Mouse (Mus musculus) CH12.LX (cell line): ENCODE measurements around the gene Tmem108. TPM values are rescaled to one million over a fixed set of nuclear protein-coding genes. Genes with fewer than 3 reads are reported as not detected.

Experiments used
- DNase-seq: peaks from one replicate; pipeline ENCODE4 v3.0.0-alpha.2; 2013; ENCODE audit errors: extremely low read depth
- H3K27ac ChIP-seq: 2 replicates; pipeline ENCODE4 v1.5.1; 2012; ENCODE audit warnings: low read depth, mild to moderate bottlenecking, control low read depth, moderate library complexity; ENCODE audit not compliant: insufficient read depth
- H3K27me3 ChIP-seq: replicated peaks from 2 replicates; pipeline ENCODE3; 2012; ENCODE audit warnings: inconsistent platforms
- H3K36me3 ChIP-seq, 2 experiments: replicated peaks in 1 of 2; 2 replicates each; pipeline versions ENCODE3 to v1.6.1; 2012; ENCODE audit warnings: inconsistent platforms in 1 of 2, low read length in 1 of 2, mild to moderate bottlenecking in 1 of 2, mixed read lengths in 1 of 2, moderate library complexity in 1 of 2; ENCODE audit not compliant: control insufficient read depth in 1 of 2, insufficient read depth in 1 of 2
- H3K4me1 ChIP-seq, 2 experiments: 2 replicates each; pipeline ENCODE4 v1.6.1; 2012; ENCODE audit warnings: inconsistent platforms in 1 of 2, moderate library complexity in 1 of 2; ENCODE audit not compliant: insufficient read depth in 2 of 2, control insufficient read depth in 1 of 2
- H3K4me2 ChIP-seq: 2 replicates; pipeline ENCODE4 v1.6.1; 2012; ENCODE audit warnings: low read depth, mild to moderate bottlenecking, control low read depth; ENCODE audit not compliant: poor library complexity, insufficient read depth, severe bottlenecking
- H3K4me3 ChIP-seq, 3 experiments: fragments of 150-350 bp in 1 of 3; sonication (generic) in 1 of 3; replicated peaks in 1 of 3; 2 replicates each; pipeline versions ENCODE3 to v1.5.1; 2011 to 2012; ENCODE audit warnings: low read depth in 2 of 3, low read length in 2 of 3, mild to moderate bottlenecking in 2 of 3, moderate library complexity in 2 of 3, control low read depth in 1 of 3, improper control_type of control experiment in 1 of 3, inconsistent platforms in 1 of 3, mixed read lengths in 1 of 3; ENCODE audit not compliant: poor library complexity in 1 of 3
- H3K79me2 ChIP-seq: replicated peaks from 2 replicates; pipeline ENCODE4 v1.6.1; 2012; ENCODE audit warnings: mild to moderate bottlenecking, moderate library complexity; ENCODE audit not compliant: control insufficient read depth, poor library complexity, insufficient read depth, severe bottlenecking; ENCODE audit errors: extremely low read depth
- H3K9ac ChIP-seq: 2 replicates; pipeline ENCODE4 v1.6.1; 2012; ENCODE audit warnings: low read depth, mild to moderate bottlenecking, control low read depth, moderate library complexity; ENCODE audit not compliant: insufficient read depth
- H3K9me3 ChIP-seq: replicated peaks from 2 replicates; pipeline ENCODE3; 2012; ENCODE audit warnings: low read length, inconsistent platforms, mixed read lengths
- BHLHE40 ChIP-seq: IDR thresholded peaks from 2 replicates; pipeline ENCODE4 v1.6.1; 2011; ENCODE audit warnings: mild to moderate bottlenecking, low read depth, low read length, improper control_type of control experiment
- ELF1 ChIP-seq: IDR thresholded peaks from 2 replicates; pipeline ENCODE4 v1.6.1; 2014; ENCODE audit warnings: low read depth, mild to moderate bottlenecking, inconsistent platforms, low read length, improper control_type of control experiment
- EP300 ChIP-seq: IDR thresholded peaks from 2 replicates; pipeline ENCODE4 v1.6.1; 2011; ENCODE audit warnings: low read length, improper control_type of control experiment
- ETS1 ChIP-seq: conservative IDR thresholded peaks from 2 replicates; pipeline ENCODE4 v1.6.1; 2012; ENCODE audit warnings: low read depth, mild to moderate bottlenecking, inconsistent platforms, low read length, improper control_type of control experiment, moderate library complexity
- GABPA ChIP-seq: IDR thresholded peaks from 2 replicates; pipeline ENCODE4 v1.6.1; 2012; ENCODE audit warnings: low read depth, low read length, improper control_type of control experiment, inconsistent platforms; ENCODE audit not compliant: insufficient replicate concordance
- HCFC1 ChIP-seq: IDR thresholded peaks from 2 replicates; pipeline ENCODE4 v1.6.1; 2012; ENCODE audit warnings: low read depth, mild to moderate bottlenecking, inconsistent platforms, low read length, improper control_type of control experiment
- IRF4 ChIP-seq: IDR thresholded peaks from 2 replicates; pipeline ENCODE4 v1.6.1; 2014; ENCODE audit warnings: low read depth, mild to moderate bottlenecking, inconsistent platforms, low read length, improper control_type of control experiment
- JUN ChIP-seq: IDR thresholded peaks from 2 replicates; pipeline ENCODE4 v1.6.1; 2011; ENCODE audit warnings: low read depth, mild to moderate bottlenecking, low read length, improper control_type of control experiment, moderate library complexity; ENCODE audit not compliant: insufficient read depth
- KAT2A ChIP-seq: IDR thresholded peaks from 2 replicates; pipeline ENCODE4 v1.6.1; 2012; ENCODE audit warnings: low read length, improper control_type of control experiment, inconsistent platforms; ENCODE audit not compliant: insufficient replicate concordance
- MAX ChIP-seq: IDR thresholded peaks from 2 replicates; pipeline ENCODE4 v1.6.1; 2011; ENCODE audit warnings: low read length, improper control_type of control experiment
- POLR2A ChIP-seq: IDR thresholded peaks from 2 replicates; pipeline ENCODE4 v1.6.1; 2011; ENCODE audit warnings: low read depth, mild to moderate bottlenecking, improper control_type of control experiment, low read length
- SIN3A ChIP-seq: IDR thresholded peaks from 2 replicates; pipeline ENCODE4 v1.6.1; 2012; ENCODE audit warnings: low read length, improper control_type of control experiment, inconsistent platforms
- SMC3 ChIP-seq: IDR thresholded peaks from 2 replicates; pipeline ENCODE4 v1.6.1; 2011; ENCODE audit warnings: low read depth, low read length, improper control_type of control experiment
- TBP ChIP-seq: conservative IDR thresholded peaks from 2 replicates; pipeline ENCODE4 v1.6.1; 2011; ENCODE audit warnings: low read depth, low read length, improper control_type of control experiment
- TCF12 ChIP-seq: IDR thresholded peaks from 2 replicates; pipeline ENCODE4 v1.6.1; 2014; ENCODE audit warnings: low read depth, mild to moderate bottlenecking, inconsistent platforms, low read length, improper control_type of control experiment
- USF1 ChIP-seq: IDR thresholded peaks from 2 replicates; pipeline ENCODE4 v1.6.1; 2014; ENCODE audit warnings: low read depth, mild to moderate bottlenecking, inconsistent platforms, low read length, improper control_type of control experiment
- USF2 ChIP-seq: conservative IDR thresholded peaks from 2 replicates; pipeline ENCODE4 v1.6.1; 2011; ENCODE audit warnings: low read depth, low read length, improper control_type of control experiment
- ZKSCAN1 ChIP-seq: IDR thresholded peaks from 2 replicates; pipeline ENCODE4 v1.6.1; 2012; ENCODE audit warnings: low read depth, inconsistent platforms, low read length, improper control_type of control experiment, borderline replicate concordance
- ZMIZ1 ChIP-seq: IDR thresholded peaks from 2 replicates; pipeline ENCODE4 v1.6.1; 2012; ENCODE audit warnings: low read depth, mild to moderate bottlenecking, inconsistent platforms, low read length, improper control_type of control experiment
- ZNF384 ChIP-seq: IDR thresholded peaks from 2 replicates; pipeline ENCODE4 v1.6.1; 2012; ENCODE audit warnings: low read depth, low read length, improper control_type of control experiment, inconsistent platforms
- dilution Hi-C: fragments of 300-500 bp; cut with MboI; formaldehyde crosslinking; loops from 2 replicates; pipeline ENCODE4 v1.14.3; 2020; ENCODE audit warnings: low sequenced_read_pairs; ENCODE audit not compliant: extremely low pct_unique_long_range_greater_than_20kb, extremely low pct_ligation_motif_present
- in situ Hi-C: fragments of 300-500 bp; cut with MboI; formaldehyde crosslinking; loops from 3 replicates; pipeline ENCODE4 v1.14.3; 2019; ENCODE audit warnings: low sequenced_read_pairs, low pct_ligation_motif_present, low pct_unique_long_range_greater_than_20kb, mixed read lengths
- polyA plus RNA-seq: library from polyadenylated mRNA; unstranded; fragments of >175 nt; gene quantifications from 2 replicates; pipeline ENCODE4 v1.2.1, GENCODE M21; 2012; ENCODE audit warnings: low read depth; ENCODE audit not compliant: insufficient read length
- total RNA-seq, 2 experiments: library from RNA; depleted of rRNA; stranded (reverse); fragments of 300-350 nt in 1 of 2; fragments of >200 nt in 1 of 2; gene quantifications; 2 replicates each; pipeline ENCODE4 v1.2.3; 2012 to 2014

The Tmem108 gene
- total and polyA plus RNA-seq, 3 experiments: 0.04 to 0.13 (median 0.07) TPM

DNA sequence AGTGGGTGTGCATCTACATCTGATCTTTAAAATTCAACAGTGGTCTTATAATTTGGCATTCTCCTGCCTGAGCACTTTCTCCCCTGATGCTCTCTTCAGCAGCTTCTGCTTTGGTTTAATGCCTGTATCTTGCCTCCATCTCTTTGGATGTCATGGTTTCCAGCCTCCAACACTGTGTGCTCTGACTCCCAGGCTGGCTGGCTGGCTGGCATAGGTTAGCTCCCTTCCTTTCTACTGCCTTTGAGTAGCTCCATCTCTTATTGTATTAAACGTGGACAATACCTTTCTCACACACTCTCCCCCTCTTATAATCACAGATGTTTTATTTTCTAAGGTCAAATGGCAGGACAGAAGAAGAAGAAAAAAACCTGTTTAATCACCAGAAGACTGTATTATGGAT lies 296.3 kb downstream of the Tmem108 start:
- H3K36me3 ChIP-seq: no peaks in the 10 kb centered on the region
- TF ChIP-seq MAX (no peak), SMC3 (no peak), POLR2A (no peak), IRF4 (no peak), BHLHE40 (no peak), SIN3A (no peak), USF1 (no peak), GABPA (no peak), TCF12 (no peak), ZKSCAN1 (no peak), KAT2A (no peak), TBP (no peak), USF2 (no peak)
- H3K9me3 ChIP-seq: no peaks in the 10 kb centered on the region
- no peak overlapping the region for H3K27ac ChIP-seq
- DNase-seq: no peak
- H3K4me2 ChIP-seq: no peak overlapping the region
- no peaks in the 10 kb centered on the region for H3K79me2 ChIP-seq
- H3K9ac ChIP-seq: no peak overlapping the region
- in situ Hi-C loops: no loop called here
- dilution Hi-C loops: no loop called here
- no peaks in the 10 kb centered on the region for H3K27me3 ChIP-seq
- H3K4me1 ChIP-seq: peaks cover 0 to 27% of the 10 kb centered on the region in 2 experiments; a peak in 2 of 4 replicates
- no peak overlapping the region for H3K4me3 ChIP-seq

DNA sequence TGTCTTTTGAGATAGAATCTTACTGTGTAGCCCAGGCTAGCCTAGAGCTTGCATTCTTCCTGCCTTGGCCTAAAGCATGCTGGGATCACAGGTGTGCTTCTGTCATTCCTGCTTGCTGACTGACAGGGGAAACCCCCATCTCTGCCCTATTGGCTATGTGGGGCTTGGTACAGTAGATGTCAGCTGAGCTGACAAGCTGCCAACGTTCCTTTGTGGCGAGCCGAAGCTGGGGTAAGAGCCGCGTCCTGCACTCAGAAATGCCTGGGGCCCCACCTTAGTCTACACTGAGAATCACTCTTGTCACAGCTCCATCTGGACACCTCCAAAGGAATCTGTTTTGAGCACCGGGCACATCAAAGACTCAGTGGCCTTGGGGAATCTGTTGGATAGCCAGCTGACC lies 297.8 kb downstream of the Tmem108 start:
- H3K4me1 ChIP-seq: peaks cover 4 to 33% of the 10 kb centered on the region in 2 experiments
- H3K36me3 ChIP-seq: no peaks in the 10 kb centered on the region
- no peak overlapping the region for H3K4me2 ChIP-seq
- DNase-seq: no peak
- TF ChIP-seq TCF12: no peak
- TF ChIP-seq ZMIZ1: no peak
- no peak for TF ChIP-seq ETS1
- TF ChIP-seq SMC3: no peak
- TF ChIP-seq USF2: no peak
- no peak for TF ChIP-seq HCFC1
- no peak for TF ChIP-seq ZNF384
- TF ChIP-seq JUN: no peak
- no peak for TF ChIP-seq EP300
- no peak for TF ChIP-seq SIN3A
- no peak for TF ChIP-seq BHLHE40
- TF ChIP-seq ELF1: no peak
- TF ChIP-seq GABPA: no peak
- no peak for TF ChIP-seq MAX
- in situ Hi-C loops: no loop called here
- dilution Hi-C loops: no loop called here
- no peak overlapping the region for H3K4me3 ChIP-seq
- H3K79me2 ChIP-seq: no peaks in the 10 kb centered on the region
- H3K9ac ChIP-seq: no peak overlapping the region
- H3K27me3 ChIP-seq: no peaks in the 10 kb centered on the region
- no peak overlapping the region for H3K27ac ChIP-seq
- H3K9me3 ChIP-seq: no peaks in the 10 kb centered on the region
